Mouse (Mus musculus) A20 (cell line): ENCODE results near the gene Pigr.
A peak's percentile ranks its signal among the peaks of the same experiment; 100 is the strongest.

Experiments
- DNase-seq: peaks from one replicate; pipeline ENCODE4 v3.0.0-alpha.2; 2011; ENCODE audit warnings: low read depth, low spot score

The Pigr gene

DNA sequence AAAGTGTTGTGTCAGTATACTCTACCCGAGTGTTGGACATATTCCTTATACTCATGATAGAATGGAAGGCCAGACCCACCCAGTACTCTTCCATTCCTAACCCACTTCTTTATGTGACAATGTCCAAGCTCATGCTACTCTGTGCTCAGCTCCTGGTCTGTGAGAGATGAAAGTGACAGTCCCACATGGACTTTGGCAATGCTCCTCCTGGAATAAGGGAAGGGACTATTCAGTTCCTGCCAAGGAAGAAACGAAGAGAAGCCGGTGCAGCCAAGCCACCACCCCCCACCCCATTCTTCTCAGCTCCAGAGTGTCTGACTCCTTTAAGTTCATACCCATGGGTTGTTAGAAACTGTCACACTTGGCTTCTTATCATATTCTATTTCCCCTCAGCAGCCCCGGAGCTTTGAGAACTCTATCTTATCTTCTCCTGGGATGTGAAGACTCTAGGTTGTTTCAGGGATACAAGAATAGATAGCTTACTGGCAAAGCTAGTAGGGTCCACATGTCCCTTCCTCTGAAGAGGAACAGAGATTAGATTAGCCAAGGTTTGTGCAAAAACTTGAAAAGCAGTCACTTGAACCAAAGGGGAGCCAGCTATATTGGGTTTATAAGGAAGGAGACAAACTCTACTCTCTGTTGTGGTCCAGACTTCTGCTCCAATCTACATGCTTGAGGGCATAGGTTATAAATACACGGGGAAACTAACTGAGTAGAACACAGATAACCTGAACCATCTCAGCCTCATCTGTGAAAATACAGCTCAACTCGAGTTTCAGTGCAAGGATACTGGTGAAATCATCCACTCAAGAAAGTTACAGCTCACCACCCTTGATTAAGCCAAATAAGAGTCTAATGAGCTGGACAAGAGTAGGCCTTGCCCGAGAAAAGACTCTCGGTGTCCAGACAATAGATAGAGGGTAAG, 3.7 kb downstream of the Pigr start:
- no peak for DNase-seq

DNA sequence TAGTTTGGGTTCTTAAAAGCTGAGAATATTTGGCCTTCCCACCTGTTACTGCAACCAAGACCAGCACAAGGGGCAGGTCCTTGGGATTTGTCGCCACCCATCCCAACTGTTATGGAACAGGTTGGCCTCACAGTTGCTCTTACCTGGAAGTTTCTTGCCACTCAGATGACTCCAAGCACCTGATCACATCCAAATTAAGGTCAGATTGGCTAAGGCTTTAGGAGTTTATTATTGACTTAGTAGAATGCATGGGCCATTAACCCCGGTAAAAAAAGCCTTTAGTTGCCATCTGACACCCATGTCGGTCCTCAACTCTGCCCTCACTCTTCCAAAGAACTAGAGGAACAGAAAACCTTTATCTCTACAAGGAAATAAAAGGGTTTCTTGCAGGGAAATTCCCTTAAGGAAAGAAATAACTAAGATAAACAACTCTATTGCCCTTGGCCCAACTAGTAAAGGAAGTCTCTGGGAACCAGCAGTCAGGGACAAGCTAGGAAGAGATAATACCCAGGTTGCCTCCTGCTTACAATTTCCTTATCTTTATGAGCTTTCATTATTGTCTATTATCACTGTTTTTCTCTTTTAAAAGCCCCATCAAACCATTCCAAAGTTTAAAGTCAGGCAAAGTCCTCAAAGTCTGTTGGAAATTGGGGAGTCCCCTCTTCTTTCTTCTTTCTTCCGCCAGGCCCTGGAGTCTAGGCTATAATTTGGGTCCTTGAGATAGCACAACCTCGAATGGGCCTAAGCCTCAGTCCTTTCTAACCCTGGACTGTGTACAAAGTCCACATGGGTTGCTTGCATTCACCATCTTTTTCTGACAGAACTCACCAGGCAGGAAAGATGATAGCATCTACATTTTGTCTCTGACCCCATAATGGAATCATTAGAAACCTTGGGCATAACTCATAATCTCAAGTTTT, 6.0 kb downstream of the Pigr start:
- DNase-seq, result no peak

DNA sequence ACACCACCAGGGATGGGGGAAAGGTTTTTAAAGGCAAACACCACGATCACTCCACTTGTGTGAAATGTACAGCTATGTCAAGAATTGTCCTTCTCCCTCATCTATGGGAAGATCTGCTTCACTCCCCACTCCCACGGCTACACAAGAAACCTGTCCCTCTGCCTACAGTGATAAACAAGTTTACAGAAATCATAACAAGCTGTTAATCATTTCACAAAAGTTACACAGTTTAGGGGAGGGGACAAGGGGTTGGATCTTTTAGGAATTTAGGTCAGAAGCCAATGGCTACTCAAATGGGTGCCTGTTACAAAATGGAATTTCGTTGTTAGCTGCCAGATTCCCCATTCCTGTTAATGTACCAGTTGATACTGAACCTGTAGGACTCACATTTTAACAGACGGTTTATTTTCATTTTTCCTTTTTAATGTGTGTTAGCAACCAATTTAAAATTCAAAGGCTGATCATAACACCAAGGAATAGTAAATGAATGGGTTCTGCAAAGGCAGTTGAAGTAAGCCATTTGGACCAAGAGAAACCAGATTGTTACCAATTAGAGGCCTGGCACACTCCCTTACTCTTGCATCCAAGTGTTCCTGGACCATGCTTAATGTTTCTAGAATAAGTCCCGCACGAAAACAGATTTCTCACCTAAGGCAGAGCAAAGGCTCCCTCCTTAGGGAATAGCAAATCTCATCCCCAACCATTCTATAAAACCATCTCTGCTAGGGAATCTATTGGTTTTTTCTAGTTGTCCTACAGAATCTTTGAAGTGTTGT, 8.9 kb downstream of the Pigr start:
- no peak for DNase-seq

DNA sequence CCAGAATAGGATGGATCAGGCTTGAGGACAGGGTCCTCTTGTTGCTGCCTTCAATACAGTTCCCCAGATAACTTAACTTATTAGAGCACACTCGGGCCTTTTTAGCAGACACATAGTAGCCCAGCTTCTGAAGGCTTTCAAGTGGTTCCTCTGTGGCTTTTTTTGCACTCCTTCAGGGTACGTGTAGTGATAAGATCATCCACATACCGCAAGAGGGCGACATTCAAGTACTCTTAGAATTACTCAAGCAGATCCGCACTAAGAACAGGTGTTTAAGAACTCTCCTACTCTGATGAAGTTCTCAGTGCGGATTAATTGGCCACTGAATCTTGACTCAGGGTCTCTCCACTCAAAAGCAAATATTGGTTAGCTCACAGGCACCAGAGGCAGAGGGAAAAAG, 11.8 kb downstream of the Pigr start:
- DNase-seq, result peak; percentile 91

DNA sequence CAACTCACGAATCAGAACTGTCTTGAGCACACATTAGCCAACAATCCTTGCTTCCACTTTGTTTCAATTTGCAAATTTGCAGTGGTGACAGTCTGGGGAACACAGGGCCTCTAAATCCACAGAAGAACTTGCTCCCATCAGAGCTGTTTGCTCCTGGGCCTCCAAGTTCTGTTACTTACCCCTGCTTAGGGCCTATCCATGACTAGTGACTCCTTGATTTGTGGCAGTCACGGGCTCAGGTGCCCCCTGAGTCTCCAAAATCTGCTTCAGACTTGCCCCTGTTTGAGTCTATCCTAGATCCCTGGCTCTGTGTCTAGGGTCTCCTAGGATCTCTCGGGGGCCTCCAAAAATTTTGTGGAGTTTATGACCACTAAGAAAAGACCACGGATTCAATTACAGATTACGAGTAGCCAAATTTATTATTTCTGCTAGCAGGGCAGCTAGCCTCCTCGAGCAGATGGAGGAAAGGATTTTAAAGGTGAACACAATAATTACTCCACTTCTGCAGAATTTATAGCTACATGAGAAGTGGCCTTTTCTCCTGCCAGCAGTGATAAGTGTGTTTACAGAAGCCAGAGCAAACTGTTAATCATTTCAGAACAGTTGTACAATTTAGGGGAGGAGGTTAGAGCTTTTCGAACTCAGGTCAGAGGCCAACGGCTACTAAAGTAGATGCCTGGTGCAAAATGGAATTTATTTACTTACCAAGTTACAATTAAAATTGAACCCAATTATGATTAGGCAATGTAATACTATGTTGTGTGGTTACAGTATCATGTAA, 14.3 kb downstream of the Pigr start:
- no peak for DNase-seq

DNA sequence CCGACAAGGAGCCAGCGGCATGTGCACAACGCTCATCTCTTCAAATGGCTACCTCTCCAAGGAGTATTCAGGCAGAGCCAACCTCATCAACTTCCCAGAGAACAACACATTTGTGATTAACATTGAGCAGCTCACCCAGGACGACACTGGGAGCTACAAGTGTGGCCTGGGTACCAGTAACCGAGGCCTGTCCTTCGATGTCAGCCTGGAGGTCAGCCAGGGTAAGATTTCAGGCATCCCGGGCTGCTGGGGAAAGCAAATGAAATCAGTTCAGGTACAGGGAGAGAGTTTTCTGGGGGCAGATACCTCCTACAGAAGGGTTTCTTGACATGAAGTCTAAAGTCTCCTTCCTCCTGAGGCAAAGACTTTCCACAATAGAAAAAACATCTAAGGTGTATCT, 15.1 kb downstream of the Pigr start:
- no peak for DNase-seq

DNA sequence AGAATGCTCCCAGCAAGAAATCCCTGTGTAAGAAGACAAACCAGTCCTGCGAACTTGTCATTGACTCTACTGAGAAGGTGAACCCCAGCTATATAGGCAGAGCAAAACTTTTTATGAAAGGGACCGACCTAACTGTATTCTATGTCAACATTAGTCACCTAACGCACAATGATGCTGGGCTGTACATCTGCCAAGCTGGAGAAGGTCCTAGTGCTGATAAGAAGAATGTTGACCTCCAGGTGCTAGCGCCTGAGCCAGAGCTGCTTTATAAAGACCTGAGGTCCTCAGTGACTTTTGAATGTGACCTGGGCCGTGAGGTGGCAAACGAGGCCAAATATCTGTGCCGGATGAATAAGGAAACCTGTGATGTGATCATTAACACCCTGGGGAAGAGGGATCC, 18.0 kb downstream of the Pigr start:
- no peak for DNase-seq

DNA sequence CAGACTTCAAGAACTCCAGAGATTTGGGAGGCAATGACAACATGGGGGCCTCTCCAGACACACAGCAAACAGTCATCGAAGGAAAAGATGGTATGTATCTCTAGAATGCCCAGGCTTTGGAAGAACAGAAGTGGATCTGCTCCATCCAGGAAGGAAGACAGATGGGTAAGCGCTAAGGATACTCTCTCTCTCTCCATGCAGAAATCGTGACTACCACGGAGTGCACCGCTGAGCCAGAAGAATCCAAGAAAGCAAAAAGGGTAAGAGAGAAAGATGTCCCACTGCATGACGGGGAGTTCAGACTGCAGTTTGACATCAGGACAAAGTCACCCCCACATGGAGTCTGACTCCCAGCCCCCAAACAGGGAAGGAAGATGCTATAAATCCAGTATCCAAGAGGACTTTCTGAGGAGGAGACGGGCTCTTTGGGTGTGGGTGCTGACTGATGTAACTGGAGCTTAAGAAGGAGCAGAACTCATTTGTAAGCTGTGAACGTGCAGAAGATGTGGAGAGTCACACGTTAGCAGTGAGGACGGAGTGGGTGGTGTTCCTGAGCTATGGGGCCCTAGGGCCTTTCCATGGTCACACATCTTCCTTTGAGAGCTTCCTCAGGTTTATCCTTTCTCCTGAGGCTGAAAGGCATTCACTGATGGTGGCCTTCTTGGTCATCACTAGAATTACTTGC, 23.2 kb downstream of the Pigr start:
- DNase-seq, result no peak

DNA sequence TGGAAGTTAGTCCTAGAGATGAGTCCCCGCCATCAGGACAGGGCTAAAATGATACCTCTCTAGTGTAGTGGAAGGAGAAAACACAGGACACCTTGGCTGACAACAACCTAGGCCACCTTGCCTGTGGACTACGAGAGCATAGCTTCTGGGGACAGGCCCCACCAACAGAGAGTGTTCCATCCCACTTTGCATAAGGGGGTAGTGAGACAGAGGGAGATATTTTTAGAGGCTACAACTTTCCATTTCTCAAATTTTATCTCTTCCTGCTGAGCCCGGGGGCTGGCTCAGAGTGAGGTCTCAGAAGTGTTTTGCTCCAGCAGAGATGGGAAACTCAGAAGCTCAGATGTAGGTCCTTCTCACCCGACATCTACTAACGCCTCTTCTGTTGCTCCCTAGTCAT, 23.9 kb downstream of the Pigr start:
- DNase-seq, result peak; percentile 81

DNA sequence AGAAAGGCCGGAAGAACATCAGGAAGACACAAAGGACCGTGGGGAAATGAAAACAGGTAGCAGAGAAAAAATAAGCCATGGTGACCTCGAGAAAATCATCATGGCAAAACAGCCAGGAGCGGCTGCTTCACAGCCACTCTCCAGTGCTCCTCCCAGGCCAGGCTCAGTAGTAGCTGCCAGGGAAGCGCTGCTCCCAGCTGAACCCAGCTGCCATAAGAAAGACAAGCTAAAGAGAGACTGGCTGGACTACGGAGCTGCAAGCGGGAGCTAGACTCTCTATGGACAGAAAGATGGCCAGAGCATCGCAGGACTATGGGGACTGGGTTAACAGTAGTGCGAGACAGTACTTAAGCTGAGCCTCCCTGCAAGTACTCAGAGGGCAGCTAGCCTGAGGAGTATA, 28.3 kb downstream of the Pigr start:
- no peak for DNase-seq

DNA sequence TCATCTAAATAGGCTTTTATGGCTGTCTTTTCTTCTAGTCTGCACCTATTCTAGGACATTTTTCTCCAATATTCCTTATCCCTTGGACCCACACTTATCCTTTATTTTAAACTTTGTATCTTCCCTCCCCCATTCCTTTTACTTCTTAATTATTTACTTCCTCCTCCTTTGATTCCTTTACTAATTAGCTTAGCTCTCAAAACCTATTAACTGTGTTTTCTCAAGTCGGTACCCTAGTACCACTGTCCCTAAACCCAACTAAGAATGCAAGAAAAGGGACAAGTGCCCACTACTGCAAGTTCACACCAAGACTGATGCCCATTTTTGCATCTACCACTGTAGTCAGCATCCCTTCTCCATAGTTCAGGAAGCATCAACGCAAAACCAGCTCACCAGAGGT, 29.2 kb downstream of the Pigr start:
- DNase-seq, result no peak

DNA sequence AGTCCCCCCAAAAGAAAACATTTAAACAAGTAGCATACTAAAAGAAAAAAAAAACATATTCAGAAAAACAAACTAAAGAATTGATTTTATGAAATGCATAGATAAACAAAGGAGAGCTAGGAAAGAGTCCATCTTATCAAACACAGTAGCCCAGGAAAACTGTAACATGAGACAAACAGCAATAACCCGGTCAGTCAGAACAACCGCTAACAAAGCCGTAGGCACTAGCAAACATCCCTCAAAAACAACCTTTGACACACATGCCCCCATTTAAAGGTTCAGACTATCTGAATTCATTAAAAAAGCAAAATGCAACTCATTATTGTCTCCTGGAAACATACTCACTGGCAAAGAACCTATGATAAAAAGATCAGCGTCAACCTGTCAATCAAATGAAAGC, 31.0 kb downstream of the Pigr start:
- DNase-seq, result no peak

DNA sequence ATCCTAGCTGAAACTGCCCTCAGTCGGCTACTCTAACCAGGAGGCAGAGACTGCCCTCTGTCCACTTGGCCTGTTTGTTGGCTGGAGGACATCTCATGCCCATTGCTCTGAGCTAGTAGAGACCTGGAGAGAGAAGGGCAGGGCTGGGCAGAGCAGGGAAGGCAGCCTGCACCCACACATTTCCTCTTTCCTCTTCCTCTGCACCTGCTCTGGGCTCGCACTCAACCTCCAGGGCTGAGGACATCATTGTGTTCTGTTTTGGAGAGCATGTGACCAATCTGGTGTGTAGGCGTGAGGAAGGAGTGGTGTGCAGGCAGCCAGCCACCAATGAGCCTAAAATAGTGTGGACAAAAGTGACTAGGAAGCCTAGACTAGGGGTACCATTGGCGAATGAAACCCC, 37.8 kb downstream of the Pigr start:
- DNase-seq, result peak; percentile 88

DNA sequence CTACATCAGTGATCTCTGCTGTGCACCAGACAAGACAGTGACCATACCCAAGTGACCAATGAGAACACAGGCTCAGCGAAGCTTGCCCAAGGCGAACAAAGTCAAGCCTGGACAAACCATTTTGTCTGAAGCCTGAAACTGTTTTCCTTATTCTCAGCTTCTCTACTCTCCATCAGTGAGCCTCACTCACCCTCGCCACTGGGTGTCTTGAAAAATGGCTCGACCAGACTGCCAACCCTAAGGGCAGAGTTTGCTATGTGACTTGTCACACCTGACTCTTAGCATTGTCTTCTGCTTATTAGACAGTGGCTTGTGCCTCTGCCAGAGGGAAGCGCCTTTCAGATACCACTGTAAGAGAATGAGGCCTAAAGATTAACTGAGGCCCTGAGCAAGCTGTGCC, 38.3 kb downstream of the Pigr start:
- no peak for DNase-seq

DNA sequence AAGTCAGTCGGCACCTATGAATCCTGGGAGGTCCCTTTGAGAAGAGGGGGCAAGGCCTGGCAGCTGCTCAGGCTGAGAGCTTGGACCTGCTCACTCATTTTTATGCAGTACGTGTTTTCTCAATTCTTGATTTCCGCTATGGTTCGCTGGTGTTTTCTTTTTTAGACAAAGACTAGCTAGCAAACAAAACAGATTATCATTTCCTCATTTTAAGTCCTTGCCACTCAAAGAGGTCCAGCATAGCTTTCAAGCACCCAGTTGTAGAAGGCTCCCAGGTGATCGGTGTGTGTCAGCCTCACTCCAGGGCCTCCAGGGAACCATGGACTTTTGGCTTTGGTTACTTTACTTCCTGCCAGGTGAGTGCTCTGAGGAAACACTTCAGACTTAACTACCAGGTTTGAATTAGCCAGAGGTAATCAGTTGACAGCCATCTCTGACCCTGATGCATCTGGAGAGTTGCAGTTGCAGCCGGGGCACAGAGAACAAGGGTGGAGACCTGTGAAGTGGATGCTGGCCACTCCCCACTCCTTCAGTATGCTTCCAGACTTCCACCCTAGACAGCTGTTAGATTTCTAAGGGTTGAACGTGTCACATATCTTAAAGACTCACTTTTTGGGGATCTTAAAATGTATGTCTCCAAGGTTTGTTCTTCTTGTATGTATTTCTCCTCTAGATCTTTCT, 39.2 kb downstream of the Pigr start, which contains the start of gene Fcmr:
TSS of gene Fcmr (plus strand) at position 129 of the 681 bp plus-strand sequence.
- peak; percentile 91 for DNase-seq

DNA sequence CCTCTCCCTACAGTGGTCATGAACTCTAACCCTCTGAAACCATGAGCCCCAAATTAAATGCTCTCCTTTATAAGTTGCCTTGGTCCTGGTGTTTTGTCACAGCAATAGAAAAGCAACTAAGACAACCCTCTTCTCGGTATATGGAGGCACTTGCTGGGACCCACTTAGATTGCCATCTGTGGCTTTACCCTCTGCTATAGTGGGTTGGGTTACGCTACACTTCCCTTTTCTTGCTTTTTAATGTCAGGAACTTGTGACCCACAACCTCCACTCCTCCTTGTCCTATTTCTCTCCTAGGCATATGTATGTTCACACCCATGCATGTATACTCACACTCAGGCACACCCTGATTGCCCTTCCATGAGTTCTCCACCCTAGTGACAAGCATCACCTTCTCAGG, 46.4 kb downstream of the Pigr start:
- DNase-seq, result no peak

DNA sequence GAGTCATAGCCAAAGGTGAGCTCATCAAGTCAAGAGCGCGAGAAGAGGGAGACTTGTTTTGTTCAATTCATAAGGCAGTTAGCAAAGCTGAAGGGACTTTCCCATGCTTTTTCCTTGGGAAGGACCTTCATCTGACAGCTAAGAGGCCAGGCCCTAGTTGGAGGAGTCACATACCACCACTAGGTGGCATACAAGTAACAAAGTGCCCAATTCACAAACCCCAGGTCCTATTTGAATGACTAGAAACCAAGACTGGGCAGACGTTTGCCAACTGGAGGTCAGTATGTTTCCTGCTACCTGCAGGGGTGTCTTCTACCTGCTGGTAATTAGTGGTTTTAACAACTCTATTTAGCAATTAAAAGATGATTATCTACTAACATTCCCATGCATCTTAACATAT, 48.7 kb downstream of the Pigr start:
- peak; percentile 61 for DNase-seq

DNA sequence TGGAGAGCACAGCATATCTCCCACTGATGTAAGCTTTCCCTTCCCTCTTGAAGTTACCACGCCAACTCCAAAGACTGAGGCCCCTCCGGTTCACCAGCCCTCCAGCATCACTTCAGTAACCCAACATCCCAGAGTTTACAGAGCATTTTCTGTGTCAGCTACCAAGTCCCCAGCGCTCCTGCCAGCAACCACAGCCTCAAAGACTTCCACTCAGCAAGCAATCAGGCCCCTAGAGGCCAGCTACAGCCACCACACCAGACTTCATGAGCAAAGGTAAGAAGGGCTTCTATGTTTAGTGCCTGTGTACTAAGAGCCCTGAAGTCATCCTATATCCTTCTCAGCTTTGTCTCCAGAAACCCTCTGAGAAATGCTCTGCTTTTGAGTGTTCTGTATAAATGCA, 49.4 kb downstream of the Pigr start:
- DNase-seq, result no peak

DNA sequence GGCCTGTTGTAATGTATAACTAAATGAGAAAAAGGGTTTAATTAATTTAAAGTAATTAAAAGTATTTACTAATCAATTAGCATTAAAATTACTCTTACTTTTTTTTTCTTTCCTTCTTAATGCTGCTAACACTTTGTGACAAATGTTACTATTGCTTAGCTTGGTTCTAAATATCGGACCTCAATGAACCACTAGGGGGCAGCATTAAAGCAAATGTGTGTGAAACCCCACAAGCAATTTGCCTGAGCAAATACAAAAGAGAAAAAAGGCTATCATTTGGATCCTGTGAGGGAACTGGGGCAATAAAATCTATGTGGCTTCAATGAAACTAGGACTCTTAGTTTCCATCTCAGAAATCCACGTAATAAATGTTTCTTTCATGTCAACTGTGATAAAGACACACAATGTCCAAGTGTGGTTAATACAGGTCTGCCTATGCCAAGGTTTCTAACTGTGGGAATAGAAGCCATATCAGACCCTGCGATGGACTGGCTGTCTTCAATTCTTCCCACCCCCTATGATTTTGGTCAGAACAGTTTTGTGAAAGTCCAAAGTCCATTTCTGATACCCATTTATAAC, 50.5 kb downstream of the Pigr start:
- DNase-seq, result peak; percentile 75
